Mouse (Mus musculus) limb, embryonic 12.5 days (tissue): Measurements from ENCODE around the gene Irak3. TPM values are rescaled to one million over a fixed set of nuclear protein-coding genes. Genes with fewer than 3 reads are reported as not detected.
A peak's percentile ranks its signal among the peaks of the same experiment; 100 is the strongest.

Experiments used
- ATAC-seq: fragments of 200-750 bp; cut with Nextera tagmentation; 2 replicates; pipeline ENCODE4 v1.8.0; 2017; ENCODE audit warnings: low read depth, moderate TSS enrichment; ENCODE audit not compliant: insufficient number of reproducible peaks, insufficient read depth, low FRiP score, low TSS enrichment
- H3K27ac ChIP-seq: fragments of 300-500 bp; sonication (generic); 2 replicates; pipeline ENCODE4 v1.5.1; 2016; ENCODE audit warnings: mild to moderate bottlenecking, moderate library complexity
- H3K27me3 ChIP-seq: fragments of 300-500 bp; sonication (generic); 2 replicates; pipeline ENCODE4 v1.6.1; 2016; ENCODE audit warnings: mild to moderate bottlenecking, moderate library complexity
- H3K36me3 ChIP-seq: fragments of 300-500 bp; sonication (generic); 2 replicates; pipeline ENCODE4 v1.6.1; 2016; ENCODE audit warnings: mild to moderate bottlenecking, moderate library complexity
- H3K4me1 ChIP-seq: fragments of 300-500 bp; sonication (generic); replicated peaks from 2 replicates; pipeline ENCODE4 v1.6.1; 2016
- H3K4me2 ChIP-seq: fragments of 300-500 bp; sonication (generic); 2 replicates; pipeline ENCODE4 v1.6.1; 2016; ENCODE audit warnings: mild to moderate bottlenecking, moderate library complexity
- H3K4me3 ChIP-seq: fragments of 300-500 bp; sonication (generic); replicated peaks from 2 replicates; pipeline ENCODE4 v1.5.1; 2016; ENCODE audit warnings: mild to moderate bottlenecking
- H3K9ac ChIP-seq: fragments of 300-500 bp; sonication (generic); replicated peaks from 2 replicates; pipeline ENCODE4 v1.6.1; 2016; ENCODE audit warnings: mild to moderate bottlenecking, moderate library complexity
- H3K9me3 ChIP-seq: fragments of 300-500 bp; sonication (generic); 2 replicates; pipeline ENCODE4 v1.6.1; 2016; ENCODE audit warnings: mild to moderate bottlenecking, moderate library complexity
- WGBS: fragments of 180-500 bp; shearing (Covaris S2); methylation state at CpG from one replicate; pipeline ENCODE4 v1.1.7; 2016; 5-methylcytosine and 5-hydroxymethylcytosine counted together
- polyA plus RNA-seq: library from polyadenylated mRNA; unstranded; fragments of >200 nt; fragmentation: Nextera tagmentation; extraction: Ambion mirVana; gene quantifications from 2 replicates; pipeline ENCODE4 v1.2.1, GENCODE M21; 2016

Gene Irak3
- 0.81 and 1.0 TPM in 2 replicates for polyA plus RNA-seq

DNA sequence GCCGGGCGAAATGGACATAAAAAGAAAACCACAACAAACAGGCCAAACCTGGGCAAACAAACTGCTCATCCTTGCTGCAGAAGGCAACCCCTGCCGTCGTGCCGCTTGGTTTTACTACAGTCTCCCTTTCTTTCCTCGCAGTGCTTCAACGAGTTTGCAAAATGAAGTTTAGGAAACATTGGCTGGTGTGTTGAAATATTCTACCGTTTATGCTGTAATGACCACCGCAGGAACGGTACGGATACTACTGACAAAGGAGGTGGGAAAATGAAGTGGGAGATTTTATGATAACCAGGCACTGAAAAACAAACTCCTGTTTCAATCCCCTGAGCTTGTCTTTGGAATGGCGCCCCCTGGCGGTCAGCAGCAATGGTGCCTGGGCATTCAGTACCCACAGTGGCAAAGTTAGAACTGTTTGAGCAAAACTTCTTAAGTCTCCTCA is at the start of gene Irak3:
Irak3 (minus strand) TSS at position 170 of the 442 bp plus-strand sequence.
- peaks cover 19% of the 10 kb centered on the region for H3K27me3 ChIP-seq
- no peak within 1 kb of the TSS for H3K27ac ChIP-seq
- peaks cover 7% of the 10 kb centered on the region for H3K4me1 ChIP-seq
- H3K9ac ChIP-seq = peak within 1 kb of the TSS; percentile 65
- WGBS = 3% methylated on average over 13 of the region's 13 CpGs
- peak within 1 kb of the TSS; percentile 61 for H3K4me3 ChIP-seq
- H3K9me3 ChIP-seq = no peaks in the 10 kb centered on the region
- H3K36me3 ChIP-seq = no peaks in the 10 kb centered on the region
- peak within 1 kb of the TSS; percentile 87 for H3K4me2 ChIP-seq
- no peak for ATAC-seq

DNA sequence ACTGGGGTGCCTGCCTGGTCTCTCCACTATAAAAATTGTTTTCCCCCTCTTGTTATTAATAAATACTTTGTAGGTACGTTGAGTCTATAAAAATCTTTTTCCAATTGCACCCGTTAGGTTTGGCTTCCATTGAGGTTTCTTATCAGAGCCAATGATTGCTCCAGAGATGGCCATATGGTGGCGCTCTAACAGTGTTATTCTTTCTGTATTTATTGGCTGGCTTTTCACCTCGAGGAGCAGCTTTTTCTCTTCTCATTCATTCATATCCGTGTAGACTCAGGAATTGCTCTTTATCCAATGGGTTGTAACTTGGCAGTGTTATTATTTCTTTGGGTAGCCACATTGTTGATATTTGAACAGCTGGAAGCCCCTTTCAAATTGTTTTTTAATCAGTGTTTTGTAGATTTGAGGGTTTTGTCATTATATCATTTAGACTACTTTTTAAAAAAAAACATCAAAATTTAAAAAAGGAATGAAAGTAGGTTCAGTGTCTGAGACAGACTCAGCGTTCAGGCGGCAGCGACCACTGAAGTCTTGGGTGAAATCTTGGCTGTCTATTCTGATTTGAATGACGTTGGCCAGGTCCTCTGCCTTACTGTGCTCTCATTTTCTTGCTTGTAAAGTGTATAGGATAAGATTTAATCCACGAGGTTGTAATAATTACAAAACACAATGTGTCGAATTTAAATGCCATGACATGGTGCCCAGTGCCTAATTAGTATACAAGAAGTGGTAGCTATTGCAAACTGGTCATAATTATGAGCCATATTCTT is 49.2 kb upstream of the Irak3 start:
- Histone ChIP-seq H3K4me3 (no peak overlapping the region), H3K27me3 (peaks cover 5% of the 10 kb centered on the region; the same call in 1 of the 2 replicates), H3K36me3 (no peaks in the 10 kb centered on the region), H3K9ac (no peak overlapping the region), H3K27ac (no peak overlapping the region), H3K9me3 (peaks cover 4% of the 10 kb centered on the region; the same call in 1 of the 2 replicates), H3K4me2 (no peak overlapping the region), H3K4me1 (peaks cover 63% of the 10 kb centered on the region)
- ATAC-seq = no peak
- WGBS = 28% methylated on average over 11 of the region's 11 CpGs

DNA sequence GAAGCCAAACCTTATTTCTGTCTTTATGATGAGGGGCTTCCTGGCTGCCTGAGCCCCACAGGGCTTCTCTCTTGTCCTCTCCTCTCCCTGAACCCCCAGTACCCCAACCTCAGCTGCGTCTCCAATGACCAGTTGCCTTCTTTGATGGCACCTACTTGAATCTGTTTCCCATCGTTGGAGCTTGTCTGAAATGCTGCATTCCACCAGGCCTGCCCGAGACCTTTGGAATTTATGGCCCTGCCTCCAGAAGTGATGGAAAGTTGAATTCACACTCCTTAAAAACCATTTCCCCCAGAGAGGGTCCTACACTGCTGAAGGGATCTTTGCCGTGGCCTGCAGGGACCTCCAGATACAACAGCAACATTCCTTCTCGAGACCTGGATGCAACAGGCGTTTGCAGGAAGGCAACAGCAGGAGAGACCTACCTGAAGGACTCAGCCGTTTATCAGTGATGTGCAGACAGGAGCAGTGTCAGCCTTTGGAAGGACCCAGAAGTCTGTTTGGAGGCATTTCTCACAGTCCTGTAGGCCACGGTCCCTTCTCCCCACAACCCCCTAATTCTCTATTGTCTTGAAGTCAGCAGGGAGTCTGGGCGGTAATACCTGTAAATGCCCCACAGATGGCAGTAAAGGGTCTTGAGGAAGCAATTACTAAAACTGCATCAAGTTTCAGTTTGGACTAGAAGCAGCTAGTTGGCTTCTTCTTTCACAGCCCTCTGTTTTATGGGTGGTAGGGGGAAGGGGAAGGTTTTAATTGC is 45.2 kb upstream of the Irak3 start:
- Histone ChIP-seq H3K4me1 (peaks cover 63% of the 10 kb centered on the region), H3K9ac (peak overlapping the region; percentile 42; the same call in 1 of the 2 replicates), H3K27me3 (no peaks in the 10 kb centered on the region), H3K4me3 (peak overlapping the region; percentile 19), H3K27ac (peak overlapping the region; percentile 91), H3K4me2 (peak overlapping the region; percentile 51), H3K36me3 (no peaks in the 10 kb centered on the region), H3K9me3 (peaks cover 4% of the 10 kb centered on the region; the same call in 1 of the 2 replicates)
- WGBS = 10% methylated on average over 9 of the region's 9 CpGs
- ATAC-seq = no peak; the same call in none of the 2 replicates

DNA sequence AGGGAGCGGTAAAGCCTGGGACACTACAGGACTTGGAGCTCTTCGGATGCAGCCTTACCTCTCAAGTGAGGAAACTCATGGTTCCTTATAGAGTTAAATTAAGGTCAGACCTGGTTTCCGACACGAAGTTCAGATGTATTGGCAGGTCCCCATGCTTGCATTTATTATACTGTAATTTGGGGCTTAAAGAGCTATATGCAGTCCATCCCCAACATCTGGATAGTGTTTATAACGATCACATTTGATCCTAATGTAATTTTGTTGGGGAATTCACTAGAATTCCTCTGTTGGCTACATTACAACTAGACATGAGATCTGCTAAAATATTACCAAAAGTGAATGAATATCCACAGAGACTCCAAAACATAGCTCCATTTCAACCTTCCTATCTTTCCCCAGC is 43.8 kb upstream of the Irak3 start:
- H3K36me3 ChIP-seq = no peaks in the 10 kb centered on the region
- 44% methylated on average over 5 of the region's 5 CpGs for WGBS
- no peaks in the 10 kb centered on the region for H3K27me3 ChIP-seq
- ATAC-seq = no peak
- peaks cover 52% of the 10 kb centered on the region for H3K4me1 ChIP-seq
- H3K27ac ChIP-seq = peak overlapping the region; percentile 91; the same call in 1 of the 2 replicates
- peaks cover 4% of the 10 kb centered on the region; the same call in 1 of the 2 replicates for H3K9me3 ChIP-seq
- H3K4me3 ChIP-seq = no peak overlapping the region
- H3K9ac ChIP-seq = no peak overlapping the region
- peak overlapping the region; percentile 51 for H3K4me2 ChIP-seq

DNA sequence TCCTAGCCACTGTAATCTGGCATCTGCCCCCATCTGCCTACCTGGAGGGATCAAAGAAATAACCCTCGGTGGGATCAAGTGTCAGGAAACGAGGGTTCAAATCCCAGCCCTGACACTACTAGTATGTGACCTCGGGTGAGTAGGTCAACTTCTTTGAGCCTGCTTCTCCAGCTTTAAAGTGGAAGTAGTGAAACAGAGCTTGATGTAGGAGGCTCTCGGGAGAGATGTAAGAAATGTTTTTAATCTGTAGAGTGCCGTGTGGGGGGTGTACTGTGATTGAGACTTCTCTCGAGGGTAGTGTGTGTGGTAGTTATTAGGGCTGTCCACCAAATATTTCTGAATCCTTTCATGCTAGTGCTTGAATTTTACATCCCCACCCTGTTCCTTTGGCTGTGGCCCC is 40.5 kb upstream of the Irak3 start:
- Histone ChIP-seq H3K9ac (no peak overlapping the region), H3K27ac (no peak overlapping the region), H3K27me3 (no peaks in the 10 kb centered on the region), H3K9me3 (no peaks in the 10 kb centered on the region), H3K4me3 (no peak overlapping the region), H3K36me3 (no peaks in the 10 kb centered on the region), H3K4me1 (peaks cover 63% of the 10 kb centered on the region), H3K4me2 (no peak overlapping the region)
- no peak for ATAC-seq
- WGBS = 17% methylated on average over 6 of the region's 6 CpGs

DNA sequence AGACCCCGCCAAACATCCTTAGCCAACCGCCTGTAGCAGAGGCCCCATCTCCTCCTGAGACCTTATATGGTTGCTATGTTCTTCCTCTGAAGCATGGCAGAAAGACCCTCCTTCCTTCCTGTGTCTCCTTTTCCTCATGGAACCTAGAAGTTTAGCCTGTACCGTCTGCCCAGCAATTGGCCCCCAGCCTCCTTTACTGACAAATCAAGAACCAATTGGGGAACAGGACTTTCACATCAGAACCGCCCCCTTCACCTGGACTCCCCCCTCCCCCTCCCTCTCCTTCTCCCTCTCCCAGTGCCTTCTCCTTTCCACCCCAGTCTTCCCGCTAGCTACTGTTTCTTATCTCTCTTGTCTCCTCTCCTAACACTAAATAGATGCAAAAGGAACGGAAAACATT is 37.5 kb upstream of the Irak3 start:
- Histone ChIP-seq H3K9me3 (no peaks in the 10 kb centered on the region), H3K4me1 (peaks cover 38% of the 10 kb centered on the region), H3K4me2 (no peak overlapping the region), H3K27ac (no peak overlapping the region), H3K27me3 (no peaks in the 10 kb centered on the region), H3K9ac (no peak overlapping the region), H3K36me3 (no peaks in the 10 kb centered on the region), H3K4me3 (no peak overlapping the region)
- no peak for ATAC-seq
- 63% methylated on average over 6 of the region's 6 CpGs for WGBS

DNA sequence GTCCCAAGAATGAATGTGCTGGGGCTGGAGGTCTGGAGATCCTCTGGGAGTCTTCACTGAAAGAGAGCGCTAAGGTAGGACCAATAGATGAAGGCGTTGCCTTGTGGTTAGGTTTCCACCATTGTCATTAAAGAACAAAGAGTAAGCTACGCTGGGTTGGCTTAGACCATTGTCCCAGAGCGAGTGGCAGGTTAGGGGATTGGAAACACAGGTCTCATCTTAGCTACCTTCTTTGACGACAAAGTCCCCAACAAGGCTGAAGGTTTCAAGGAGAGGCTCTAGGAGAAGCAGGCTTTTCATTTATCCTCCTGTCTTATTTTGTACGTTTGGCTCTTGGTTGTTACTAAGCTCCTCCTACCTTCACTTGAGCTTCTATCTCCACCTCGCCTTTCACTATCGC is 36.3 kb upstream of the Irak3 start:
- no peak overlapping the region for H3K9ac ChIP-seq
- ATAC-seq = no peak
- no peak overlapping the region for H3K27ac ChIP-seq
- no peak overlapping the region for H3K4me3 ChIP-seq
- no peaks in the 10 kb centered on the region for H3K27me3 ChIP-seq
- 89% methylated on average over 8 of the region's 8 CpGs for WGBS
- peaks cover 44% of the 10 kb centered on the region for H3K4me1 ChIP-seq
- H3K9me3 ChIP-seq = no peaks in the 10 kb centered on the region
- no peaks in the 10 kb centered on the region for H3K36me3 ChIP-seq
- no peak overlapping the region for H3K4me2 ChIP-seq

DNA sequence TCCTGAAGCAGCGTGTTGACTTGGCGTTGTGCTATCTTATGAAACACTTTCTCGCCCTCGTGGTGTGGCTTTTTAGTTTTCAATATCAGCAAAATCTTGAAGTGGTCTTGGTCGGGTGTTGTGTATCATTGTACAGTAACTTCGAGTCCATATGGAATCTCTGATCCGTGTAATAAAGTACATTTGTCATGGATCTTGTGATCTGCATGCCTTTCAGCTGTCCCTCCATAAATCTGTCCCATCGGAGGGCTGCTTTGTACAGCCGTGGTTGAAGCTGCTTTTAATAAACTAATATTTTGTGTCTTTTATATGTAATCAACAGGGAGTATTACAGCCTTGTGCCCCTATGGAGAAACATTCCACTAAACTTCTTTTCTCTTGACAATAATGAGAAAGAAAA is 34.9 kb upstream of the Irak3 start:
- Histone ChIP-seq H3K9me3 (no peaks in the 10 kb centered on the region), H3K36me3 (peaks cover 14% of the 10 kb centered on the region; the same call in 1 of the 2 replicates), H3K27ac (no peak overlapping the region), H3K27me3 (no peaks in the 10 kb centered on the region), H3K4me1 (peaks cover 38% of the 10 kb centered on the region), H3K4me2 (no peak overlapping the region), H3K9ac (no peak overlapping the region), H3K4me3 (no peak overlapping the region)
- ATAC-seq = 0 out of 2 replicates have a peak, but pooled peaks have one; percentile 8
- WGBS = 53% methylated on average over 9 of the region's 9 CpGs

DNA sequence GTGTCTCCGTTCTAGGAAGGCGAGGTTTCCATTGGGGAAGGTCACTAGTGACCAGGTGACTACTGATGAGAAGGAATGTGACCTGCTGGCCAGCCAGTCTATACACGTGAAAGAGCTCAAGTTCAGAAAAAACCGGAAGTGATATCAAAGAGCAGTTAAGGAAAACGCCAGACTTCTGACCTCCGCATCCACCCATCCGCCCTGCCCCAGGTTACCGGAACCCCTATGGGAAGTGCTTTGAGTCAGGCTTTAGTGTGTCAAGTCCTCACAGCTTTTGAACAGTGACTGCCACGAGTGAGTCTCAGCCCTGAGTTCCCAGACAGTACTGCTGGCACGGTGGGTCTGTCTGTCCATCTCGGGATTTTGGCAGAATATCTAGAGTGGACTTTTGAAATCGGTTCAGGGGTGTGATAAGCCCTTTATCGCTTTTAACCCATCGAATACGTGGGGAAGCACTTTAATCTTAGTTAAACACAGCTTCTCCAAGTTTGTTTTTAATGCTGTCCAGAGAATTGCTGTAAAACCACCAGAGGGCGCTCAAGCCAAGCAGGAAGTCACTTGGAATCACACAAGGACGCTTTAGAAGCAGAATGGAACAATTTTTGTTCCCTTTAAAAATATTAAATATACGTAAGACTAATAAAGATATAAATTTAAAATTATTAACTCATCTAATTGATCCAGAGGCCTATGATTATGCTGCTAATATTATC is 31.9 kb upstream of the Irak3 start:
- Histone ChIP-seq H3K9me3 (no peaks in the 10 kb centered on the region), H3K27ac (no peak overlapping the region), H3K4me2 (peak overlapping the region; percentile 8; the same call in 1 of the 2 replicates), H3K4me3 (no peak overlapping the region), H3K36me3 (peaks cover 40% of the 10 kb centered on the region), H3K27me3 (no peaks in the 10 kb centered on the region), H3K9ac (no peak overlapping the region; the same call in 1 of the 2 replicates), H3K4me1 (peaks cover 19% of the 10 kb centered on the region)
- ATAC-seq = no peak
- 28% methylated on average over 18 of the region's 18 CpGs for WGBS

DNA sequence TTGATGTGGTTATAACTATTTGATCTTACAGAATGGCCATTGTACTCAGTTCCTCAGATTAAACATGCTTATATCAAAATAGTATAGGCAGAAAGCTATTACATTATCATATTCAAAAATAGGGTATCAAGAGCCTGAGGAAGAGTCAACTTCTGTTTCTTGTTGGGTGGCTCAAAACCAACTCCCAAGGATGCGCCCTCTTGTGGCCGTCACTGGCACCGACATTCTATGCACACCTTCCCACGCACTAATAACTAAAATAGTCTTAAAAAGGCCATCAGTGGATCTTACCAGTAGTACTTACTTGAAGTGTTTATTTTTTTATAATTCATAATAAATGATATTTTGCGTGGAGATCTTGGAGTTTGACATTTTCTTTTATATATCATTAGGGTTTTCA is 29.8 kb upstream of the Irak3 start:
- no peak overlapping the region for H3K4me2 ChIP-seq
- 33% methylated on average over 5 of the region's 5 CpGs for WGBS
- no peak for ATAC-seq
- H3K36me3 ChIP-seq = peaks cover 47% of the 10 kb centered on the region
- H3K9ac ChIP-seq = no peak overlapping the region
- H3K4me3 ChIP-seq = no peak overlapping the region
- no peak overlapping the region for H3K27ac ChIP-seq
- peaks cover 22% of the 10 kb centered on the region for H3K4me1 ChIP-seq
- H3K9me3 ChIP-seq = no peaks in the 10 kb centered on the region
- H3K27me3 ChIP-seq = no peaks in the 10 kb centered on the region
